Mouse (Mus musculus) left cerebral cortex, adult 18-20 months (tissue): ENCODE data around the gene Abcc4. TPM values are rescaled to one million over a fixed set of nuclear protein-coding genes. Genes with fewer than 3 reads are reported as not detected.
"Not testable (repeated sequence)": the region's sequence is repeated elsewhere in the genome, so short reads cannot be mapped to it uniquely, and the experiment has no call there.

Experiments used
- DNase-seq, 2 experiments: peaks; one replicate each; pipeline ENCODE4 v3.0.0; 2021 to 2022; ENCODE audit warnings: low spot score in 2 of 2, mixed read lengths in 1 of 2
- total RNA-seq, 2 experiments: library from RNA; stranded (reverse); gene quantifications; 2 replicates each; pipeline ENCODE4 v1.2.3; 2021

The Abcc4 gene
- total RNA-seq, 2 experiments from 2014 or later: 8.4 to 9.8 TPM

- DNase-seq: no peak
Measured at GRCm38 (mm10) chr14:118649199-118649894, 56.7 kb downstream of the Abcc4 start.

GRCm38 (mm10) chr14:118642940-118643591, 63.0 kb downstream of the Abcc4 start:
- DNase-seq: not testable (repeated sequence)

DNA sequence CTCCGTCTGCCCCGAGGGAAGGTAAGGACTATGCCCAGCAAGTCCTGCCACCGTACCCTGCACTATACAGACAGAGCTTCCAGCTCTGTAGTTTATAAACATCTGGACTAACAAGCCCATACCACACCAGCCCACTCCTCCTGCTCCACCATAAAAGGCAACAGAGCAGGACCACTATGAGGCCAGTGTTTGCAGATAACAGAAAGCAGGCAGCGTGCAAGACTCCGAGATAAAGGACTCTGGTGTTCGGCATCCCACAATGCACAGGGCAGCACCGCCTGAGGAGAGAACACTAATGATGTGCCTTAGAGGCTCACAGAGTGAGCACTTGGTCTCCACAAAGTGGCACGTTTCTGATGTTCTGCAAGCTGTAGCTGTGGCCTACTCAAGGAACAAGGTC, 63.9 kb downstream of the Abcc4 start:
- DNase-seq: no peak

GRCm38 (mm10) chr14:118638447-118639275, 67.4 kb downstream of the Abcc4 start:
- DNase-seq: no peak

GRCm38 (mm10) chr14:118635493-118636183, 70.4 kb downstream of the Abcc4 start:
- DNase-seq: peak in 1 of 2 experiments; percentile 20

GRCm38 (mm10) chr14:118629649-118630048, 76.4 kb downstream of the Abcc4 start:
- DNase-seq: no peak

- no peak for DNase-seq
Measured at GRCm38 (mm10) chr14:118621449-118621789, 84.6 kb downstream of the Abcc4 start.

GRCm38 (mm10) chr14:118620773-118621448, 85.1 kb downstream of the Abcc4 start:
- DNase-seq: no peak

GRCm38 (mm10) chr14:118616698-118617311, 89.2 kb downstream of the Abcc4 start:
- DNase-seq: peak; percentile 71 to 73

GRCm38 (mm10) chr14:118613734-118614133, 92.3 kb downstream of the Abcc4 start:
- no peak for DNase-seq

DNA sequence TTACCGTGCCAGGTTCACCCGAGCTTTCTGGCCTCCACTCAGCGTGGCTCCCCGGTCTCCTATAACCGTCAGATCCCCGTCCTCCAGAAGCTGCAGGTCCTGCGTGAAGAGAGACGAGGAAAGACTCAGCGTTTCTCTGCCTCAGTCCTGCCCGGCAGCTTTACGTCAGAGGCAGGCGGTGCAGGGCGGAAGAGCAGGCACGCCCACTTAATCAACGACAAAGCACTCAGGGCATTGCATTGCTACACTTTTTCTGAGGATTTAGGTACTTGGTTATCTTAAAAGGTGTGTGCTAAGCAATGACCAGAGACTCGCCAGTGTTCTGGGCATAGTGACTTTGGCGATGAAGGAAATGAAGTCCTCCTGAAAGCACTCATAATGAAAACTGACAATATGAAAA, 94.3 kb downstream of the Abcc4 start:
- no peak for DNase-seq

GRCm38 (mm10) chr14:118610786-118611185, 95.2 kb downstream of the Abcc4 start:
- no peak for DNase-seq

DNA sequence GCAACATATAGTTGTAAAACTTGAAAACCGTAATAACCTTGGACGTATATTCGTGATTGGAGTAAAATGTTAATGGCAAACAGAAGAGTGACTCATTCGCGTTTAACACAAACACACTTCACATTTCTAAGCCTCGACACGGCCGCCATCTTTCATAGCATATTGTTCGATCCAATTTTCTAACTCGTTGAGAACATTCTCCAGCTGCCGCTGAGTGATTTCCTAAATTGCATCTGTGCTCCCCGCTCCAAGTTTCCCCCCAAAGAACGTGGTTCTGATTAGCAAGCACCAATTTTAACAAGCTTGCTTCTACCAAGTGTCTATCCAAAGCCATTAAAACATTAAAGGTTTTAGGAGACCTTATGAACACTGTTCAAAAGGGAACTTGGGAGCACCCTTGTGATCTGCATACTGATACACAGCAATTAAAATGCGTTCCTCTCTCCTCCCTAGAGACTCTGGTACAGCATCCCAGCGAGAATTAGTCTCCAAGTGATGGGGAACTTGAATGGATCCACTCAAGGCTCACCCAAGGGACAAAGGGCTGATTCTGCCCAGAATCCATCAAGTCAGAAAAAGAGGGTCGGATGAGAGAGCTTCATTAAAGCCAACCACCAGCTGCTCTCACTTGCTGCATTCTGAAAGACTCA, 97.1 kb downstream of the Abcc4 start:
- DNase-seq: no peak

- DNase-seq: no peak
Measured at GRCm38 (mm10) chr14:118608317-118608716, 97.7 kb downstream of the Abcc4 start.

GRCm38 (mm10) chr14:118606476-118606875, 99.5 kb downstream of the Abcc4 start:
- no peak for DNase-seq

DNA sequence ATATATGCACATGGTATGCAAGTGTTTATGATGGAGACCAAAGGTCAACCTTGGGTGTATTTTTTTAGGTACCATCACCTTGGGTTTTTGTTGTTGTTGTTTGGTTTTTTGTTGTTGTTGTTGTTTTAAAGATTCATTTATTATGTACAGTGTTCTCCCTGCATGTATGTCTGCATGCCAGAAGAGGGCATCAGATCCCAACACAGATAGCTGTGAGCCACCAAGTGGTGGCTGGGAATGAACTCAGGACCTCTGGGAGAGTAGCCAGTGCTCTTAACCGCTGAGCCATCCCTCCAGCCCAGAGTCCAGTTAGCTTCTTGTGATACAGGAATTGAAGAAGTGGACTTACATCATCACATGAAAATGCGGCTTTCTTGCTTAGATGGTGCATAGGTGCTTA, 101.1 kb downstream of the Abcc4 start:
- DNase-seq: no peak

- DNase-seq: no peak
Measured at GRCm38 (mm10) chr14:118602031-118602430, 104.0 kb downstream of the Abcc4 start.

DNA sequence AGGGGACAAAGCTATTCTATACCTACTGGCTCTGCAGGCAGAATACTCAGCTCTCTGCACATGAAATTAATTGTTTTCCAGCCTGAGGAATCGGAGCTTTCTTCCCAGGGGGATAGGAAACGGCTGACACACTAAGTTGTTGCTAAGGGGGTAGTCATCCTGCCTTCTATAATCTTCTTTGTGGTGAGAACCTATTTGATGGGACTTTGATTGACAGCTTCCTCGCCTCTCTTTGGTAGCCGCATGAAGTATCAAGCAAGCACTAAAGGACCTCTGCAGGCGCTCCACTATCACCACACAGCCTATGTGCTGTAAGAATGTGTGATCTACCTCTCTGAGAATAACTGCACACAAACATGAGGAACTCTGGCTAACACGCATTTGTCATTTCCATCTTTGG, 105.3 kb downstream of the Abcc4 start:
- no peak for DNase-seq

DNA sequence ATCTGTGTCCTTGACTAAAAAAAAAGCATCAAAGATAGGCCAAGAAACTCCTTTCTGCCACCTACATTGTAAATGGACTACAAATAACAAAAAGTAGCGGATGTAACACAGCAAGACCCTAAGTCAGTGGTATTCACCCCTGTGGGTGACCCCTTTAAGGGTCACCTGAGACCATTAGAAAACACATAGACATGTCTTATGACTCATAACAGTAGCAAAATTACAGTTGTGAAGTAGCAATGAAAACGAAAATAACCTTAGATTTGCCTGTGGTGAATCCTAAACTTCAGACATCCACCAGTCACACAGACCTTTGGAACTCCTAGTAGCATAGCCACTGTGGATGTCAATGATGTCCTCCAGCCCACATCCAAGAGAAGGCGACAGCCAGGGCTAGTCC, 107.3 kb downstream of the Abcc4 start:
- DNase-seq: no peak

DNA sequence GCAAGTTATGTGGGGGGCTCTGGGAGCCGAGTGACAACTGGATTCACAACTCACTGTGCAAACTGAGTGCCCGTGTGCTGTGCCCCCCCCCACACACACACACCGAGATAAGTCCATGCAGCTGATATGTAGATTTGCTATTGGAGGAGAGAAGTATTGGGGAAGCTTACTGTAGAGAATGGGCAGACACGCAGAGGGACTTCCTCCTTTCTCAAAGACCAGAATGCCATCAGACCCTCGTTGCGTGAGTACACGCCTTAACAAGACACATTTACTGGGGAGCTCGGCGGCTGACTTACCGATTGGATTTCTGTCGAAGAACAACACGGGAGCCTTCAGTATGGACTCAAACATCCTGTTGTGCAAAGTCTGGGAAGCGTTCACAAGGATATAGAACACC, 111.6 kb downstream of the Abcc4 start:
- no peak for DNase-seq
